Mouse (Mus musculus): ENCODE results near the gene Gnb4. TPM values are rescaled to one million over a fixed set of nuclear protein-coding genes. Genes with fewer than 3 reads are reported as not detected.

The Gnb4 gene
- polyA plus RNA-seq, 1 experiment from 2014 or later: 83.0 TPM

DNA sequence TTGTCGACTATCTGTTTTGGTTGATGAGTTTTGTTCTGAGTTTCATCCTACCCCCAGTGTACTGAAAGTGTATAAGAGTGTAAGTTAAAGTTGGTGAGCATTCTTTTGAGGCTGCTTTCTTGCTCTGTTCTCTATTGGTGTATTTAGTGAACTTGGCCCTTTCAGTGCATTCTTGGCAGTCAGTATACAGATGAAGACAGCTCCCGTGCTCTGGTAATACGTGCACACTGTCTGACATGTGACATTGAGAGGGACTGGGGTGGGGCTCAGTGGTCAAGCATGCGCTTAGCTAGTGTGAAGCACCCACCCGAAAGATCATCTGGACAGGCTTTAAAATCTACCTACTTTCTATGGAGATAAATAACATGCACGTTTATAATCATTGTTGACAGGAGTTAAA is 53.0 kb downstream of the Gnb4 start:
- 93% methylated on average over 6 of the region's 6 CpGs for WGBS
- no peak for ATAC-seq (ENCODE audit: low FRiP score, low read depth)
- H3K36me3 ChIP-seq: peaks cover 76% of the 10 kb centered on the region

DNA sequence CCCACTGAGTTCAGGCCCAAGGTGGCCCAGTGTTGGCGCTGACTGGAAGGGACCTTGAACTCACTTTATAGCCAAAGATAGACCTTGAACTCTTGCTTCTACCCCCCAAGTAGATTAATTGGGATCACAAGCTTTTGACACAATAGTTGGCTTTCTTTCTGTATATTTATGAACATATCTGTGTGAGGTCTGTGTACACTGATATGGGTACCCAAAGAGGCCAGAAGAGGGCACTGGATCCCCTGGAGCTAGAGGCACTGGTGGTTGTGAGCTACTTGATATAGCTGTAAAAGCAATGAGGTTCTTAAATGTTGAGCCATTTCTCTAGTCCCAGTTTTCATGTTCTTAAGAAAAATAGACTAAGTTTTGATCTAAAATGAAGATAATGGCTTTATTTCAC is 63.3 kb downstream of the Gnb4 start:
- Histone ChIP-seq H3K9ac (no peak overlapping the region), H3K36me3 (peaks cover 53% of the 10 kb centered on the region), H3K4me2 (replicated peaks) (no peak overlapping the region), H3K9me3 (no peaks in the 10 kb centered on the region), H3K4me1 (no peaks in the 10 kb centered on the region), H3K27ac (no peak overlapping the region), H3K27me3 (no peaks in the 10 kb centered on the region), H3K4me3 (no peak overlapping the region)
- 97% methylated on average over 1 of the region's 1 CpGs for WGBS
- no peak for ATAC-seq (ENCODE audit: low FRiP score, low read depth)

More for the DNA sequence above, 53.0 kb downstream of the Gnb4 start:
- no peaks in the 10 kb centered on the region for H3K9me3 ChIP-seq
- H3K4me1 ChIP-seq: no peaks in the 10 kb centered on the region
- H3K4me2 ChIP-seq (replicated peaks): no peak overlapping the region
- no peak overlapping the region for H3K4me3 ChIP-seq
- no peak overlapping the region for H3K9ac ChIP-seq
- H3K27ac ChIP-seq: no peak overlapping the region
- H3K27me3 ChIP-seq: no peaks in the 10 kb centered on the region

DNA sequence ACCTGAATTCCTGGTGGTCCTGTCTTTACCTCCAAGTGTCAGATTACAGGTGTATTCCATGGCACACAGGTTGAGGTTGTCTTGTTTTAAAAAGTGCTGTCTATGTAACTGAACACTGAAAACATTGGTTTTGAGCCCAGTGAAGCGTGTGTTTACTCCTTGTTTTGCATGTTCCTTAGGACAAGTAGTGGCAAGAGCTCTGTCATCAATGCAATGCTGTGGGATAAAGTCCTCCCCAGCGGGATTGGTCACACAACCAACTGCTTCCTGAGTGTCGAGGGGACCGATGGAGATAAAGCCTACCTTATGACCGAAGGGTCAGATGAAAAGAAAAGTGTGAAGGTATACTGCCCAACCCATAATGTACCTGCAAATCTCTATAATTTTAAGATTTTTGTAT is 78.3 kb downstream of the Gnb4 start:
- H3K27me3 ChIP-seq: no peaks in the 10 kb centered on the region
- no peak overlapping the region for H3K4me3 ChIP-seq
- no peaks in the 10 kb centered on the region for H3K9me3 ChIP-seq
- no peak overlapping the region for H3K27ac ChIP-seq
- H3K36me3 ChIP-seq: peaks cover 78% of the 10 kb centered on the region
- H3K9ac ChIP-seq: no peak overlapping the region
- 89% methylated on average over 5 of the region's 5 CpGs for WGBS
- H3K4me1 ChIP-seq: no peaks in the 10 kb centered on the region
- ATAC-seq (ENCODE audit: low FRiP score, low read depth): no peak
- no peak overlapping the region for H3K4me2 ChIP-seq (replicated peaks)

DNA sequence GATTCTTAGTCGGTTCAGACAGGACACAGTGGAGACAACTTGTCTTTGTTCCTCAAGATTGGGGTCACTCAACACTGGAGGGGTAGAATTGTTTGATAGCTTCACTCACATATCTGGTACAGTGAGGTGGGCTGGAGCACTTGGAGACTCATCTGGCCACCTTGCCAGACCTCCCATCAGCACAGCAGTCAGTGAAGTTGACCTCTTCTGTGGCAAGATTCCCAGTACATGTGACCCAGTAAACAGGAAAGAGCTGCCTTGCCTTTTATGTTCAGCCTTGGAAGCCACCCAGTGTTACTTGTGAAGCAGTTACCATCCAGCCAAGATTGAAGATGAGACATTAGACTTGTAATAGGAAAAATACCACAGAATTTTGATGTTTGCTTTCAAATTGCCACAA is 78.8 kb downstream of the Gnb4 start:
- 95% methylated on average over 1 of the region's 1 CpGs for WGBS
- no peaks in the 10 kb centered on the region for H3K9me3 ChIP-seq
- H3K4me3 ChIP-seq: no peak overlapping the region
- H3K9ac ChIP-seq: no peak overlapping the region
- no peaks in the 10 kb centered on the region for H3K4me1 ChIP-seq
- no peak overlapping the region for H3K4me2 ChIP-seq (replicated peaks)
- H3K36me3 ChIP-seq: peaks cover 76% of the 10 kb centered on the region
- no peak overlapping the region for H3K27ac ChIP-seq
- no peak for ATAC-seq (ENCODE audit: low FRiP score, low read depth)
- H3K27me3 ChIP-seq: no peaks in the 10 kb centered on the region

DNA sequence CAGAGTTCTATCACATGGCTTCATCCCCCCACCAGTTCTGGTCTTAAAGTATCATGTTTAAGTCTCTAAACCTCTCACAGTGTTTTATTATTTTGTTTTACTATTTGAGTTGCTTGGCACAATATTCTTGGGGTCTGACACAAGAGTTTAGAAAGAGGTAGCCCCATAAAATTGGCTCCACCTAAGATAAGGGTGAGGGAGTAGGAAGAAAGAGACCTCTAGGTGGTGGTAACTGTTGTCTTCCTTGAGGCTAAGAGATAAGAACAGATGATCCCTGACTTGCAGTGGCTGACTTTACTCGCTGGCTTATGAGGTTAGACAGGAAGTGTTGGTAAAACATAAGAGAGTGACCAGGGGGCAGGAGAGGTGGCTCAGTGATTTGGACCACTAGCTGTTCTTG is 80.7 kb downstream of the Gnb4 start:
- no peak overlapping the region for H3K27ac ChIP-seq
- H3K4me2 ChIP-seq (replicated peaks): no peak overlapping the region
- H3K4me3 ChIP-seq: no peak overlapping the region
- no peak overlapping the region for H3K9ac ChIP-seq
- no peak for ATAC-seq (ENCODE audit: low FRiP score, low read depth)
- H3K9me3 ChIP-seq: no peaks in the 10 kb centered on the region
- H3K36me3 ChIP-seq: peaks cover 73% of the 10 kb centered on the region
- no peaks in the 10 kb centered on the region; the same call in 1 of the 2 replicates for H3K4me1 ChIP-seq
- no peaks in the 10 kb centered on the region for H3K27me3 ChIP-seq
- WGBS: 79% methylated on average over 1 of the region's 1 CpGs

Other genes starting within 250 kb of the Gnb4 start
- gene Pik3ca, start 218.9 kb downstream of the Gnb4 start, polyA plus RNA-seq (2015; fragmentation: Nextera tagmentation; extraction: Ambion mirVana): 8.5 and 10.6 TPM in 2 replicates
- gene Kcnmb3, start 124.4 kb downstream of the Gnb4 start, polyA plus RNA-seq (2015; fragmentation: Nextera tagmentation; extraction: Ambion mirVana): 0.10 TPM in 1 of 2 replicates, not detected in the other
- 40.7 and 42.2 TPM in 2 replicates for gene Zfp639, start 106.3 kb downstream of the Gnb4 start, polyA plus RNA-seq (2015; fragmentation: Nextera tagmentation; extraction: Ambion mirVana)
- gene Mfn1, start 87.1 kb downstream of the Gnb4 start, polyA plus RNA-seq (2015; fragmentation: Nextera tagmentation; extraction: Ambion mirVana): 31.8 and 34.9 TPM in 2 replicates
- gene Actl6a, start 89.7 kb upstream of the Gnb4 start, polyA plus RNA-seq (2015; fragmentation: Nextera tagmentation; extraction: Ambion mirVana): 167 and 170 TPM in 2 replicates
- 322 and 328 TPM in 2 replicates for gene Ndufb5, start 120.4 kb upstream of the Gnb4 start, polyA plus RNA-seq (2015; fragmentation: Nextera tagmentation; extraction: Ambion mirVana)
- 30.2 and 33.2 TPM in 2 replicates for gene Mrpl47, start 121.0 kb upstream of the Gnb4 start, polyA plus RNA-seq (2015; fragmentation: Nextera tagmentation; extraction: Ambion mirVana)
- 8.2 and 8.7 TPM in 2 replicates for gene Usp13, start 201.0 kb upstream of the Gnb4 start, polyA plus RNA-seq (2015; fragmentation: Nextera tagmentation; extraction: Ambion mirVana)